Mouse (Mus musculus): ENCODE data around the gene Col15a1. TPM values are rescaled to one million over a fixed set of nuclear protein-coding genes. Genes with fewer than 3 reads are reported as not detected.

Col15a1 gene
- polyA plus RNA-seq, 1 experiment from 2014 or later: 7.3 TPM

DNA sequence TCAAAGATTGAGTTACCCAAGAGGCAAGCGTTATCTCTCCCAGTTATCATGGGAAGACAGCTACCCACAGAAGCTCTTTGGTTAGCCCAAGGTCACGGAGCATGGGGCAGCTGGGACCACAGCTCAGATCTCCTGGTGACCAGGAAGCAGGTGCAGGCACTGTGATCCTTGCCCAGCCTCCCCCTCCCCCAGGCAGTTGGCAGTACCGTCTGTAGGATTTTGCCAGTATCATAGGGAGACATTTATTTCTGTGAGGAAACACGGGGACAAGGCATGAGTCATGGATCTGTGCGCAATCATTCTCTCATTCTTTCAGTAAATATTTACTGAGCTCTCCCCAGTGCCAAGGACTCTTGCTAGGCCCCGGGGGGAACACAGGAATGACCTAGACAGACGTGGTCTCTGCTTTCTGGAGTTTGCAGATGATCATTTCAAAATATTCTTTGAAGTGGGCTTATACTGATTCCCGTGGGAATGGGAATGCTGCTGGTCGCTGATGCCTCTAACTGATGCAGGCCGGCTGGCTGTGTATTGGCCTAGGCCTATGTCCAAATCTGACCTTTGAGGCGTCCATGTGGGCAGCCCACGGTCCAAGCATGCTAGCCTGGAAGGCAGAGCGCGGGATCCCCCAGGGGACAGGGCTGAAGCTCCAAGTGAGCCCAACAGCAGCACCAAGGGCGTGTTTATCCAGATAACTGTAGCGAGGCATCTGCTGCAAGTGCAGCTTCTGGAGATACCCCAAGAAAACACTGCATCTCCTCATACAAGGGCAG lies 86.0 kb downstream of the Col15a1 start:
- Histone ChIP-seq H3K27me3 (no peaks in the 10 kb centered on the region), H3K9ac (no peak overlapping the region), H3K4me1 (peaks cover 5% of the 10 kb centered on the region; the same call in 1 of the 2 replicates), H3K9me3 (replicated peaks) (0 out of 2 replicates have a peak, but pooled peaks cover 6% of the 10 kb centered on the region), H3K27ac (no peak overlapping the region), H3K4me2 (replicated peaks) (no peak overlapping the region), H3K4me3 (no peak overlapping the region), H3K36me3 (no peaks in the 10 kb centered on the region)
- no peak for ATAC-seq (ENCODE audit: low FRiP score)
- 72% methylated on average over 16 of the region's 16 CpGs for WGBS

DNA sequence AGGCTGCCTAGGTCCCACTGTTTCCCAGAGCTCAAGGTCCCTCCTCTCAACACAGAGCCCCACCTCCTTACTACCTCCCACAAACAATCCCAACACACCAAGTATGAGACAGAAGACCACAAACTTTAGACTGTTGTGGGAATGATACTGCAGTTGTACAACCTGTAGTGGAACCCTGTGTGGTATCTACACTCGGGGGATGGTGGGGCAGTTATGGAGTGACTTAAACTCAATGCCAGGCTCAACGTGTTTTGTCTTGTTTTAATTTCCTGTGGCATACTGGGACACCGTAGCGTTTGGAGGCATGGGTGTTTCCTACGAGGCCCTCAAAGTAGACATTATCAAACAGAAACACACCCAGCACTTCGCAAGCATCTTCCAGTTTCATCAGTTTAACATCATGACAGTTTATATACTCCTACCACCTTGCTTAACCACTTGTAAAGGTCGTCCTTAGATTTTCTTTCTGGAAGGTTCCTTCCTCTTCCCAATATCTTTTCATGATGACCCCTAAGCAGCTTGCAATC lies 86.6 kb downstream of the Col15a1 start:
- ATAC-seq (ENCODE audit: low FRiP score): no peak
- Histone ChIP-seq H3K27ac (no peak overlapping the region), H3K4me3 (no peak overlapping the region), H3K4me1 (peaks cover 5% of the 10 kb centered on the region; the same call in 1 of the 2 replicates), H3K36me3 (no peaks in the 10 kb centered on the region), H3K9me3 (replicated peaks) (0 out of 2 replicates have a peak, but pooled peaks cover 6% of the 10 kb centered on the region), H3K27me3 (no peaks in the 10 kb centered on the region), H3K9ac (no peak overlapping the region), H3K4me2 (replicated peaks) (no peak overlapping the region)
- WGBS: 90% methylated on average over 7 of the region's 7 CpGs

GRCm38 (mm10) chr4:47295547-47295946 lies 87.6 kb downstream of the Col15a1 start:
- H3K4me2 ChIP-seq (replicated peaks): no peak overlapping the region
- H3K4me1 ChIP-seq: peaks cover 5% of the 10 kb centered on the region; the same call in 1 of the 2 replicates
- H3K9me3 ChIP-seq (replicated peaks): 0 out of 2 replicates have a peak, but pooled peaks cover 6% of the 10 kb centered on the region
- no peak for ATAC-seq (ENCODE audit: low FRiP score)
- WGBS: 67% methylated on average over 3 of the region's 3 CpGs
- no peak overlapping the region for H3K4me3 ChIP-seq
- H3K9ac ChIP-seq: no peak overlapping the region
- no peaks in the 10 kb centered on the region for H3K27me3 ChIP-seq
- H3K27ac ChIP-seq: no peak overlapping the region
- H3K36me3 ChIP-seq: no peaks in the 10 kb centered on the region

- Histone ChIP-seq H3K36me3 (no peaks in the 10 kb centered on the region), H3K4me1 (0 out of 2 replicates have a peak, but pooled peaks cover 2% of the 10 kb centered on the region), H3K4me2 (replicated peaks) (no peak overlapping the region), H3K9ac (no peak overlapping the region), H3K27me3 (no peaks in the 10 kb centered on the region), H3K27ac (no peak overlapping the region), H3K9me3 (replicated peaks) (0 out of 2 replicates have a peak, but pooled peaks cover 6% of the 10 kb centered on the region), H3K4me3 (no peak overlapping the region)
- WGBS: 83% methylated on average over 2 of the region's 2 CpGs
- no peak for ATAC-seq (ENCODE audit: low FRiP score)
Measured at GRCm38 (mm10) chr4:47300701-47301100, 92.7 kb downstream of the Col15a1 start.

DNA sequence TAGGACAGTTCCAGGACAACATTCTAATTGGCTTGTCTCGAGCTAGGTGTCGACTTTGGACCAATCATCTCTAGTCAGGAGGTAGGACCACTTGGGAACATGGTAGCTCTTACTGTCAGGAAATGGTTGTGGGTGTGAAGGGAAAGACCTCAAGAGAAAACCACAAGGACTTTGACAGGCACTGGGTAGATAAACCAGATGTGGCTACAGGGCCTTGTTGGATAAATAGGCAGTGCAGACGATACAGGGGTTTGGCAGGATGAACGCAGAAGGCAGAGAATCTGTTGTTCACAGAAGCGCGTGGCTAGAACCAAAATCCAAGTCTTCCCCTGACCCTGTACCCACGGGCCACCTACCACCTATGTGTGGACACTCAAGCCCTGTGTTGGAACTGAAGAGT lies 94.6 kb downstream of the Col15a1 start:
- no peaks in the 10 kb centered on the region for H3K36me3 ChIP-seq
- no peak overlapping the region for H3K4me3 ChIP-seq
- H3K4me2 ChIP-seq (replicated peaks): no peak overlapping the region
- 0 out of 2 replicates have a peak, but pooled peaks cover 2% of the 10 kb centered on the region for H3K4me1 ChIP-seq
- H3K27ac ChIP-seq: no peak overlapping the region
- no peak for ATAC-seq (ENCODE audit: low FRiP score)
- 0 out of 2 replicates have a peak, but pooled peaks cover 6% of the 10 kb centered on the region for H3K9me3 ChIP-seq (replicated peaks)
- WGBS: 91% methylated on average over 7 of the region's 7 CpGs
- H3K27me3 ChIP-seq: no peaks in the 10 kb centered on the region
- no peak overlapping the region for H3K9ac ChIP-seq

DNA sequence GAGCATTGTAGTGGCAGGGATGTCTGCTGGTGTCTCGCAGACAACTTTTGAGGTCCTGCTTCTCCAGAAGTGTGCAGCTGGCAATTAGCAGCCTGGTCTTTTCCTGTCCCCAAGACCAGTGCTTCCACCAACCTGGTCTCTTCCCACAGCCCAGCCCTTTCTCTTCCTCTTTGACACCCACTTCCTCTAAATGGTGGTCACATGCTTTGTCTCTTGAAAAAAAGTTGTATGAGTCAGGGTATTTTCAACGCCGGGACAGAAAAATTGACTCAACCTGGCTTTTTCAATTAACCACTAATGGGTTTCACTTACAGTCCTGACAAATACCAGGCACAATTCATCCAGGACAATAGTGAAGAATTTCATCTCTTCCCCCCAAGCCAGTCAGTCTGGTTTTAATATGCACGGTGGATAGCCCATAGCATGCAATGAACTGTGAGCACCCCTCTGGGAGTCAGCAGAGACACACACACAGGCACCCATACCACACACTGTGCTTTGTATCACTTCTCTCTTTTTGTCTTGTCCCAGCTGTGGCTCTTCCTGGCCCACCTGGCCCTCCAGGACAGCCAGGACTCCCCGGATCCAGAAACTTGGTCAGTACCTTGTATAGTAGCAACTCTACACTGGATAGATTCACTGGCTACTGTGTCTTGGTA lies 95.5 kb downstream of the Col15a1 start:
- 70% methylated on average over 5 of the region's 5 CpGs for WGBS
- no peak for ATAC-seq (ENCODE audit: low FRiP score)

GRCm38 (mm10) chr4:47309886-47310625 lies 102.1 kb downstream of the Col15a1 start:
- Histone ChIP-seq H3K4me3 (no peak overlapping the region), H3K4me1 (no peaks in the 10 kb centered on the region), H3K9me3 (replicated peaks) (no peaks in the 10 kb centered on the region), H3K9ac (no peak overlapping the region), H3K27me3 (no peaks in the 10 kb centered on the region), H3K27ac (no peak overlapping the region), H3K36me3 (no peaks in the 10 kb centered on the region), H3K4me2 (replicated peaks) (no peak overlapping the region)
- ATAC-seq (ENCODE audit: low FRiP score): no peak
- 85% methylated on average over 12 of the region's 12 CpGs for WGBS

More for the DNA sequence above, 95.5 kb downstream of the Col15a1 start:
- H3K4me2 ChIP-seq (replicated peaks): no peak overlapping the region
- H3K36me3 ChIP-seq: no peaks in the 10 kb centered on the region
- H3K27me3 ChIP-seq: no peaks in the 10 kb centered on the region
- no peak overlapping the region for H3K4me3 ChIP-seq
- no peak overlapping the region for H3K27ac ChIP-seq
- no peak overlapping the region for H3K9ac ChIP-seq
- 0 out of 2 replicates have a peak, but pooled peaks cover 2% of the 10 kb centered on the region for H3K4me1 ChIP-seq
- H3K9me3 ChIP-seq (replicated peaks): 0 out of 2 replicates have a peak, but pooled peaks cover under 1% of the 10 kb centered on the region

GRCm38 (mm10) chr4:47310812-47311211 lies 102.9 kb downstream of the Col15a1 start:
- Histone ChIP-seq H3K4me2 (replicated peaks) (no peak overlapping the region), H3K4me3 (no peak overlapping the region), H3K9ac (no peak overlapping the region), H3K9me3 (replicated peaks) (no peaks in the 10 kb centered on the region), H3K27me3 (no peaks in the 10 kb centered on the region), H3K36me3 (no peaks in the 10 kb centered on the region), H3K4me1 (no peaks in the 10 kb centered on the region), H3K27ac (no peak overlapping the region)
- WGBS: 76% methylated on average over 6 of the region's 6 CpGs
- ATAC-seq (ENCODE audit: low FRiP score): no peak

DNA sequence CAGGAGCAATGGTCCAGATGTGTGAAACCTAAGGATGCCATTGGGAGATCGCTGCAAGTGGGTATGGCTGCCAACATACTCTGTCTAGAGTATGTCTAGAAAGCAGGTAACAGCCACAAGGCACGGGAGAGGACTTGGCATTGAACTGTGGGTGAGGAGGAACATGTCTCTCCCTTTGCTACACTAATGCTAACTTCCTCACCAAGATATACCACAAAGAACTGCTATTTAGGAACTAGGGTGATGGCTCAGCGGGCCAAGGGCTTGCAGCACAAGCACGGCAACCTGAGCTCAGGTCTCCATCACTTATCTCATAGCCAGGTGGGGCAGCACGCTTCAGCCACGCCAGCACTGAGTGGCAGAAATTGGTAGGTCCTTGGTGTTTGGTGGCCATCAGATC lies 103.5 kb downstream of the Col15a1 start:
- Histone ChIP-seq H3K36me3 (no peaks in the 10 kb centered on the region), H3K27me3 (no peaks in the 10 kb centered on the region), H3K4me1 (no peaks in the 10 kb centered on the region), H3K27ac (no peak overlapping the region), H3K4me3 (no peak overlapping the region), H3K9me3 (replicated peaks) (no peaks in the 10 kb centered on the region), H3K4me2 (replicated peaks) (no peak overlapping the region), H3K9ac (no peak overlapping the region)
- 90% methylated on average over 6 of the region's 6 CpGs for WGBS
- ATAC-seq (ENCODE audit: low FRiP score): no peak

- Histone ChIP-seq H3K27me3 (no peaks in the 10 kb centered on the region), H3K9me3 (replicated peaks) (no peaks in the 10 kb centered on the region), H3K27ac (no peak overlapping the region), H3K36me3 (no peaks in the 10 kb centered on the region), H3K4me1 (no peaks in the 10 kb centered on the region), H3K4me2 (replicated peaks) (no peak overlapping the region), H3K9ac (no peak overlapping the region), H3K4me3 (no peak overlapping the region)
- WGBS: 61% methylated on average over 7 of the region's 7 CpGs
- no peak for ATAC-seq (ENCODE audit: low FRiP score)
Measured at GRCm38 (mm10) chr4:47311929-47312328, 104.0 kb downstream of the Col15a1 start.

DNA sequence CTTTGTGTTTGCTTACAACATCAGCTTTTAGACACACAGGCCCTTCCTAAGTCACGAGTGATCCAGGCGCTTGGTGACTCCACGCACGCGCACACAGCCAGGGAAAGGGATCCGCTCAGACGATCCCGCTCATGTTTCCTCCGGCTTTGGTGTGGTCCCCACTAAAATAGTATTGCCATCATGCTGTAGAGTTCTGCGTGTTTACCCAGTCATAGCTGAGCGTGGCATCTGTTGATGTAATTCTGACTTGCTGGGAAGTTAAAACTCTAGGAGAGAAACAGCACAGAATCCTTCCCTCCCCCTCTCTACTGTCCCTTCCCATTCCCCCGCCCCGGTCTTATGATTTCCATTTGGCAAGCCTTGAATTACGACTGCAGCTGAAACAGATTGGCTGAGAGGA lies 104.7 kb downstream of the Col15a1 start:
- Histone ChIP-seq H3K4me3 (no peak overlapping the region), H3K27me3 (no peaks in the 10 kb centered on the region), H3K4me1 (no peaks in the 10 kb centered on the region), H3K9me3 (replicated peaks) (no peaks in the 10 kb centered on the region), H3K27ac (no peak overlapping the region), H3K9ac (no peak overlapping the region), H3K4me2 (replicated peaks) (no peak overlapping the region), H3K36me3 (no peaks in the 10 kb centered on the region)
- no peak for ATAC-seq (ENCODE audit: low FRiP score)
- WGBS: 77% methylated on average over 14 of the region's 14 CpGs

All from hindbrain, embryonic 12.5 days (tissue).